Mouse (Mus musculus): Measurements from ENCODE around the gene Mapk1.

DNA sequence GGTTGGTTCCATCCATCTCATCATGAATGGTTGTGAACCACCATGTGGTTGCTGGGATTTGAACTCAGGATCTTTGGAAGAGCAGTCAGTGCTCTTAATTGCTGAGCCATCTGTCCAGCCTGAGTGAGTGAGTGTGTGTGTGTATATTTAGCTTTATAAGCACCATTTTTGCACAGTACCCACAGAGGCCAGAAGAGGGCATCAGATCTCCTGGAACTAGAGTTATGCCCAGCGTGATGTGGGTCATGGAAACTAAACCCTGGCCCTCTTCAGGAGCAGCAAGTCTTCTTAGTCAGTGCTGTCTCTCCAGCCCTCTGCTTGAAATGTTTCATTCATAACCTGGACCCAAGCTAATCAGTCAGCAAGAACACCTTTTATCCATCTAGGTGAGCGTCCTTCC, 93.1 kb downstream of the Mapk1 start:
- TF ChIP-seq POLR2A (IDR thresholded peaks at IDR 0.05; ENCODE audit: borderline replicate concordance, extremely low read depth, insufficient read depth, insufficient read length, poor library complexity, severe bottlenecking) (no peak), CTCF (IDR thresholded peaks at IDR 0.05; ENCODE audit: borderline replicate concordance, extremely low read depth, insufficient read depth, insufficient read length) (no peak)
